Mouse (Mus musculus) liver, embryonic 14.5 days (tissue): ENCODE measurements around the gene Cdyl2.

Experiments used
- CTCF ChIP-seq: IDR thresholded peaks from 2 replicates; pipeline ENCODE4 v1.5.1; 2016; ENCODE audit warnings: antibody characterized with exemption, low read depth, control low read depth
- EP300 ChIP-seq: IDR thresholded peaks from 2 replicates; pipeline ENCODE4 v1.6.1; 2016; ENCODE audit warnings: antibody characterized with exemption, low read depth

DNA sequence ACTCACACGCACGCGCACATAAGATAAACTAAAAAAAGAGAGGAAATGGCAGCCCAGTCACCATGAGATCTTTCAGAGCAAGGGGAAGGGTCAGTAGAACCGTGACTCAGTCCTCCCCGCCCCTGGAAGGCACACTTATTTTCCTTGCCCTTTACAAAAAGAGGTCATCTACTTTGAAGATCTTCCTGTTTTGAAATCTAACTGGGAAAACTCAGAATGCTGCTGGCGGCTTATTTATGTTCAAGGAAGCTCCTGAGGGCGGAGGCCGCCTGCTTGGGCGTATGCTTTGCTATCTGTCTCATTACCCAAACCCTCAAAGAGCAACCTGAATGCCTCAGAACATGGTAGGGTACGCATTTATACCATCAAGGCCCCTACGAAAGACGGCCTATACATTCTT, 38.0 kb upstream of the Cdyl2 start:
- TF ChIP-seq EP300 (no peak), CTCF (no peak)
